Mouse (Mus musculus): Measurements from ENCODE around the gene Ugt1a6a.
A peak's percentile ranks its signal among the peaks of the same experiment; 100 is the strongest.
"Not testable (repeated sequence)": the region's sequence is repeated elsewhere in the genome, so short reads cannot be mapped to it uniquely, and the experiment has no call there.

Ugt1a6a gene

GRCm38 (mm10) chr1:88135229-88135904, 758 bp downstream of the Ugt1a6a start:
- not testable (repeated sequence) for DNase-seq (ENCODE audit: low spot score in 2 of 2)

GRCm38 (mm10) chr1:88136646-88137045, 2.0 kb downstream of the Ugt1a6a start:
- no peak for DNase-seq (ENCODE audit: low spot score in 2 of 2)

- DNase-seq (ENCODE audit: low spot score in 2 of 2) = no peak
Measured at GRCm38 (mm10) chr1:88137264-88137663, 2.7 kb downstream of the Ugt1a6a start.

- no peak for DNase-seq (ENCODE audit: low spot score in 2 of 2)
Measured at GRCm38 (mm10) chr1:88138145-88138544, 3.5 kb downstream of the Ugt1a6a start.

- not testable (repeated sequence) for DNase-seq (ENCODE audit: low spot score in 2 of 2)
Measured at GRCm38 (mm10) chr1:88140492-88140891, 5.9 kb downstream of the Ugt1a6a start.

GRCm38 (mm10) chr1:88143966-88144675, 9.5 kb downstream of the Ugt1a6a start:
- peak in 1 of 2 experiments; percentile 20 for DNase-seq (ENCODE audit: low spot score in 2 of 2)

- DNase-seq (ENCODE audit: low spot score in 2 of 2) = not testable (repeated sequence)
Measured at GRCm38 (mm10) chr1:88145278-88145677, 10.7 kb downstream of the Ugt1a6a start.

GRCm38 (mm10) chr1:88150133-88150532, 15.5 kb downstream of the Ugt1a6a start:
- DNase-seq (ENCODE audit: low spot score in 2 of 2) = not testable (repeated sequence)

GRCm38 (mm10) chr1:88158430-88158829, 23.8 kb downstream of the Ugt1a6a start:
- no peak for DNase-seq (ENCODE audit: low spot score in 2 of 2)

GRCm38 (mm10) chr1:88165711-88166110, 31.1 kb downstream of the Ugt1a6a start, which contains the start of gene Ugt1a5:
TSS of gene Ugt1a5 (plus strand) at chr1:88166012.
- DNase-seq (ENCODE audit: low spot score in 2 of 2) = no peak

GRCm38 (mm10) chr1:88172190-88172589, 37.6 kb downstream of the Ugt1a6a start:
- DNase-seq (ENCODE audit: low spot score in 2 of 2) = not testable (repeated sequence)

- no peak for DNase-seq (ENCODE audit: low spot score in 2 of 2)
Measured at GRCm38 (mm10) chr1:88179657-88180056, 45.0 kb downstream of the Ugt1a6a start.

GRCm38 (mm10) chr1:88186325-88186935, 51.8 kb downstream of the Ugt1a6a start:
- no peak for DNase-seq (ENCODE audit: low spot score in 2 of 2)

- DNase-seq (ENCODE audit: low spot score in 2 of 2) = no peak
Measured at GRCm38 (mm10) chr1:88192136-88192535, 57.5 kb downstream of the Ugt1a6a start.

GRCm38 (mm10) chr1:88195687-88196086, 61.1 kb downstream of the Ugt1a6a start:
- DNase-seq (ENCODE audit: low spot score in 2 of 2) = no peak

GRCm38 (mm10) chr1:88197443-88197842, 62.8 kb downstream of the Ugt1a6a start:
- DNase-seq (ENCODE audit: low spot score in 2 of 2) = no peak

GRCm38 (mm10) chr1:88199996-88200395, 65.4 kb downstream of the Ugt1a6a start:
- no peak for DNase-seq (ENCODE audit: low spot score in 2 of 2)

GRCm38 (mm10) chr1:88200456-88200855, 65.8 kb downstream of the Ugt1a6a start, which contains the start of gene Ugt1a2:
TSS of gene Ugt1a2 (plus strand) at chr1:88200601.
- no peak for DNase-seq (ENCODE audit: low spot score in 2 of 2)

GRCm38 (mm10) chr1:88205294-88205922, 70.8 kb downstream of the Ugt1a6a start, which contains the start of gene Dnajb3:
TSS of gene Dnajb3 (minus strand) at chr1:88205782.
- DNase-seq (ENCODE audit: low spot score in 2 of 2) = peak; percentile 71 to 84

- DNase-seq (ENCODE audit: low spot score in 2 of 2) = no peak
Measured at GRCm38 (mm10) chr1:88206843-88207479, 72.4 kb downstream of the Ugt1a6a start.

- DNase-seq (ENCODE audit: low spot score in 2 of 2) = no peak
Measured at GRCm38 (mm10) chr1:88211812-88212211, 77.2 kb downstream of the Ugt1a6a start, which contains the start of gene Ugt1a1. TSS of gene Ugt1a1 (plus strand) at chr1:88211959.

Data from frontal cortex, postnatal 10 days (tissue).